Mouse (Mus musculus): ENCODE measurements around the gene 4930432M17Rik.

The 4930432M17Rik gene

DNA sequence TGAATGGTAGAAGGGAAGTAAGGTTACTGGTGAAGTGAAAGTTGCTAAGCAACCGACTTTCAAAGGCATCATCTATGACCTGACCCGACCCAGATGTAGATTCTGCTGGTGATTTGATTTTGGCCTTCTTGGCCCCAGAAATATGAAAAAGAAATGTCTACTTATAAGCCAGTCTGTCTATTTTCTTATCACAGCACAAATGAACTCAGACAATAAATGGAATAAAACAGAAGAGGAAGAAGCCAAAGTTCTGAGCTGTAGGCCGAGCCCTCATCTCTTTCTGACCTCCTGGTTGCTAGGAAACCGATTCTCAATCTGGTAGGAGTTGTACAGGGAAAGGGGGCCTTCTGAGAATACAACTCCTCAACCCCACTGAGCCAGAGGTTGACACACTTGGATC, at the start of gene 4930432M17Rik:
Gene 4930432M17Rik (plus strand): TSS at position 301 of the 400 bp plus-strand sequence.
- DNase-seq (ENCODE audit: low spot score) = no peak

DNA sequence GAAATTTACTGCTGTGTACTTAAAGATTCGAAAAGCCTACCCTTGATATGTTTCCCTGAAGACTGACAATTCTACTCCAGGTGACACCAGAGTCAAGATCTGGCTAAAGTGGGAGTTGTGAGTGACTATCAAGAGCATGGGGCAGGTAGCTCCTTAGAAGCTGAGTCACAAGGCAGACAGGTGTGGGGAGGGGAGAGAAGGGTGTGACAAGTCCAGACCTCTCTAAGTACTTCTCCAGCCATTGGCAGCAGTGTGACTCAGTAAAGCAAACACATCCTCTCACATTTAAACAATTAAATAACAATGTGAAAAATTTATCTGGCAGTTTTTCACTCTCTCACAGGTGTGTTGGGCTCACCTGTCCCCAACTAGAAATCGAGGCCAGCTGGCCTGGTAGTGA, 44.9 kb upstream of the 4930432M17Rik start:
- DNase-seq (ENCODE audit: low spot score) = no peak

DNA sequence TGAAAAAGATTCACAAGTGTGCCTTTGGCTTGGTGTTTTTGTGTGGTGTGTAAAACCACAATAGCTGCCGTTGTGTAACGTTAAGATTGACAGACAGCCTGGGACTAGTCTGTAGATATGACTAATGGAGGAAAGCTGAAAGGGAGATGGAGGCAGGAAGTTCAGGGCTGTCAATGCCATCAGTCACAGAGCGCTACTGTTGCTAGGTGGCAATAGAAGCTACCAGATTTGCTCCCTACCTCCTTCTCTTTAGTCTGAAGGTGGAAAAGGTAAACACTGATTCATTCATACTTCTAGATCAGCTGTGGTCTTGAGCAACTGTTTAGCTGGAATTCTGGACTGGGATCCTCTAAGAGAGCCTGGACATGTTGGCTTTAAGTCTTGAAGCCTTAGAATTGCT, 44.3 kb upstream of the 4930432M17Rik start:
- no peak for DNase-seq (ENCODE audit: low spot score)

DNA sequence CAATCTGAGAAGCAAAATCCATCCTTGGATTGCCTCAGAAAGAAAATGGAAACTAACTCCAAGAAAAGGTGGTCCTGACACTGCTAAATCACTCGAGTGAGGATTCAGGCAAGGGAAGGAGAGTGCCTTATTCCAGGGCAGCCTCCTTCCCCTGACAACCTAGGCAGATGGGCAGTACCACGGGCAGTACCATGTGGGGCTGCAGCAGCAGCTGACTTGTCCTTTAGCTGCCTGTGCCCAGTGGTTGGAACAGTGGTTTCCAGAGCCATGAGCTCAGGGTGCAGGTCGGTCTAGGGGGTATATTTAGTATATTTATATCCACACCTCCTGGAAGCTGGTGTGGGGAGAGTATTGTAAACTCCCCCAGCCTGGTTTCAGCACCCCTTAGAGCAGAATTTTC, 42.3 kb upstream of the 4930432M17Rik start:
- DNase-seq (ENCODE audit: low spot score) = no peak

DNA sequence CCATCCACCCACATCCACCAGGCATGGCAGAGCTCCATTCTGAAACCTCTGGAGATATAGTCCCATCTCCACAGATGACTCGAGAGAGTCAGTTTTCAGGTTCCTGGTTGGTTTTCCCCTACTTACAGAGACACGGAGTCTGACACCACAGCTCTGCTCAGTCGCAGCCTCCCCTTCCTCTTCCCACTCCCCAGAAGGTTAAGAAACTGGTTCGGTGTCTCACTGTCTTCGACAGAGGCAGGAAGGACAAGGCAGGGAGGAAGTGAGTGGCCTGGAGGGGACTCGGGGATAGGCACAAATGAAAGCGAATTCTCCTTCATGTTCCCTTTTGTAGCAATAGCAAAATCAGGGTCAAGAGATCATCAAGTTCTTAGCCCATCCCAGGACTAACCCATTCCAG, 39.9 kb upstream of the 4930432M17Rik start:
- DNase-seq (ENCODE audit: low spot score) = no peak

DNA sequence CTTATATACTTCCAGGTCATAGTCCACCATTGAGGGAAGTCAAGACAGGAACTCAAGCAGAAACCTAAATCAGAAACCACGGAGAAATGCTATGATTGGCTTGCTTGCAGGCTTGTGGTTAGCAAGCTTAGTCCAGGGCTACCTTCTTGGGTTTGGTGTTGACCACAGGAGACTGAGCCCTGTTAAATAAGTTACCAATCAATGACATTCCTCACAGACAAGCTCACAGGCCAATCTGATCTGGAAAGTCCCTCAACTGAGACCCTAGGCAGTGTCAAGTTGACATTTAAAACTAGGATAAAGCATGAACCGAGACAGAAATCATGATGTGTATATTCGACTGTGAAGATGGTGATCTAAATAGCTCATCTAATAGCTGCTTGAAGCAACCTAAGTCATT, 35.6 kb upstream of the 4930432M17Rik start:
- no peak for DNase-seq (ENCODE audit: low spot score)

DNA sequence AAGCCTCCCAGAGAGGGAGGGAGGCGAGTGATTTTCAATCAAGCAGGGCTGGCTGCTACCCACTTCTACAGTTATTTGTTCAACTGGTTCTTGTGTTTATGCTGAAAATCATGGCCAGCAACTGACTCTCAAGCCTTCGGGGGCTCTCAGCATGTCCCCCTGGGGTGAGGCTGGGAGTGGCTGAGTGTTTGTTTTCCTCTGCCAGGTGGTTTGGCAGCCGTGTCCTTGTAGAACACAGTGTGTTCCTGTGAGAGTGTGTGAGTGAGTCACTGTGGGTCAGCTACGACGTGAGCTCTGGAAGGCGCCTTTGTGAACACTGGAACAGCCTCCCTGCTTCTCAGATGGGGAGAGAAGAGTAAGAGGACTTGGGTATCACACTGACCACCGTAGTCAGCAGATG, 35.1 kb upstream of the 4930432M17Rik start:
- no peak for DNase-seq (ENCODE audit: low spot score)

DNA sequence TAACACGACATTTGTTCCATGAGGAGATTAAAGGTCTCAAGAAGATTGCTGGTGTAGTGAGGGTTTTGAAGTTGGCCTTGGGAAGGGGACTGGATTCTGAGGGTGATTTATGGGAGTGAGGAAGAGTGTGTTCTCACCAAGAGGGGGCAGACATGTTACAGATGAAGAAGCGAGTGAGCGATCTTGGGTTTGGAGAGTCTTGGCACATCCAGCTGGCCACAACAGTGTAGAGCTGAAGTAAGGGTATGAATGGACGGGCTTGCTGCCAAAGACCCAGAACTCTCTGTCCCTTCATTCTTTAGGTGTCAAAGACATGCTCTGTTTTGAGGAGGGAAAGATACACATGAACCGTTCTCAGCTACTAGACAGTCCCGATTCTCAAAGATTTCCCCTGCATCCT, 34.2 kb upstream of the 4930432M17Rik start:
- no peak for DNase-seq (ENCODE audit: low spot score)

DNA sequence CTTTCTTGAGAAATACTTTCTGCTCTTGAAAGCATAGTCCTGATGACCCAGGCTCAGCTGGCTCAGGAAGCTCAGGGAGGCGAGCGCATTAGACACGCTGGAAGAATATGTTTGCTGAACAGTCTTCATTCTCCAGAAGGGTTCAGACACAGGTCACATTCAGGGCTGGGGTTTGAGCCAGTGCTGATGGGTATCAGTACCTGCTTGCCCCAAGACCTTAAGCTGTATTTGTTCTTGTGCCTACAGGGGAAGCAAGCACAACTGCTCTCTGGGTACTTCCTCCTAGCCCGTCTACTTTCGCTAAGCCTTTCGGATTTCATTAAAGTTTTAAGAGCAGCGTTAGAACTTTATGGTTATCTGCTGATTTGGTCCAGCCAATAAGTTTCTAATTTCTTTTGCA, 33.8 kb upstream of the 4930432M17Rik start:
- no peak for DNase-seq (ENCODE audit: low spot score)

DNA sequence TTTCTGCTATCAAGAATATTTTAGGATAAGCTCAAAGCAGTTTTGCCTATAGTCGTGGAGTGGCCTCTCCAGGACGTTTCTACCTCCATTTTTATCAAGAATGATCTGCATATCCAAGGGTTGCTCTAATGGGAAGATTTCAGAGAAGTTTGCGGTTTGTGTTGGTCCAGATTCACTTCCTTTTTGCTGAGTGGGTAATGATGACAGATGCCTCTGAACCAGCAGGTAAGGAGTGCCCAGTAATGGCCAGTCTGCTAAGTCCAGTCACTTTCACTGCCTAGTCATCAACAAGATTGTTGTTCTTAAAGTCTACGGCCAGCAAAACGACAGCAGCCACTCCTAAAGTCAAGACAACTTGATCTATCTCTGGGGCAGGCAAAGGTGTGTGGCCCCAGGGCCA, 32.8 kb upstream of the 4930432M17Rik start:
- no peak for DNase-seq (ENCODE audit: low spot score)

DNA sequence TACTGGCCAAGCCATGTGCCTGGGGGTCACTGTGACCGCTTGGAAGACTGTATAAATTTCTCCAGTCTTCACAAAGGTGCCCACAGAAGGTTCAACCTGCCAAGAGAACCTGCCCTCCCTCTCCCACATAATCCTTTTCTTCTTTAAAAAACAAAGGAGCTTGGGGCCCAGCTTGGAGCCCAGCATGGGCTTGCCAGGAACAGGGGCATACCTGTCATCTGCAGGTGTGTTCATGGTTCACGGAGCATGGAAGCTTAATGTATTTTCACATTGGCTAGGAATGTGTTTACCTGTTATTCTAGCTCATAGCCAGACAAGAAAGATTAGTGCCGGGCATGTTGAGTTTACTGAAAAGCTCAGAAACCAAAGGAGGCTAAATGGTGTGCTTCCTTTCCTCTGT, 32.3 kb upstream of the 4930432M17Rik start:
- DNase-seq (ENCODE audit: low spot score) = no peak

DNA sequence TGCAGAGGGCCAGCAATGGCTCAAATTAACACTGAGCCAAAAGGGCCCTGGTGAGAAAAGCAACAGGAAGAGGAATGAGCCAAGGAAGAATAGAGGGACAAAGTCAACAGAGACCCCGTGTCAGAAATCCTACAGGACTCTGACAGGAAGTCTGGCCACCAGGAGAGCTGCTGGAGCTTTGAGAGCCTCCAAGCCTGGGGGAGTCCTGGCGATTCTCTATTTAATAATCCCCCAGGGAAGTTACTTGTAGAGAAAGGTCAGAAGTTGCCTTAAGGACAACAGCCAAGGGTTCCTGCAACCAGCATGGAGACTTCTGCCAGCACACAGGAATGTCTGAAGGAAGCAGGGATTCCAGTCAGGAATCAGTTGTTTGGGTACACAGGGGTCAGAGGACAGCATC, 30.0 kb upstream of the 4930432M17Rik start:
- no peak for DNase-seq (ENCODE audit: low spot score)

DNA sequence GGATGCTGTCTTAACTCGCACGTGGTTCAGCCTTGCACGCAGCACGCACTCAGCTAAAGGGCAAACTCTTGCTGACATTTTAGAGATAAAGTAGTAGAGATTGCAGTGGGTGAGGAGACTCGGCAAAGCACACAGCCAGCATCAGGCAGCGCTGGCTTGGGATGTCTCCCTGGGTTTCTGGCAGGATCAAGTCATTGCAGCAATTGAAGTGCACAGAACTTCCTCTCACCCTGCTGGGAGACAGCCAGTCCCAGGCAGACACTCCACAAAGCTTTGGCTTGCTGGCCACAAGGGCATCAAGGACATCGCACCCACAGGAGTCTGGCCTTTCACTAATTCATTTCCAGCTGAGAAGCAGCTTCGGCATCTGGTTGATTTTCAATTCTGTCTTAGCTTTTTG, 27.3 kb upstream of the 4930432M17Rik start:
- no peak for DNase-seq (ENCODE audit: low spot score)

DNA sequence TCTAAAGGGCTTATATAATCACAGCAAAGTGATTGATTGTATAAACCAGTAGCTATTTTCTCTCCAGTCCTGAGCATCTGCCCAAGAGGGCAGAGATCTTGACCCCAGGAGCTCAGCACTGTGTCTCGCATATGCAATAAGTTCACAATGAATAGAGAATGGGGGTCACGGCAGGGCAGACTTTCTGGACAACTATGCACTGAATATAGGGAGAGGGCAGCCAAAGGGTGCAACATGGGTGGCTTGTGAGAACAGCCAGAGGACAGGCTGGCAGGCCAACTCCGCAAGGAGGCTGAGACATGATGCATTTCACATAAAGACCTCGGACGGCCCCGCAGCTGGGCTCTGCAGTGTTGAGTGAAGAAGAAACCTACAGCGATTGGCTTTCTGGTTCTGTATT, 25.1 kb upstream of the 4930432M17Rik start:
- DNase-seq (ENCODE audit: low spot score) = no peak

DNA sequence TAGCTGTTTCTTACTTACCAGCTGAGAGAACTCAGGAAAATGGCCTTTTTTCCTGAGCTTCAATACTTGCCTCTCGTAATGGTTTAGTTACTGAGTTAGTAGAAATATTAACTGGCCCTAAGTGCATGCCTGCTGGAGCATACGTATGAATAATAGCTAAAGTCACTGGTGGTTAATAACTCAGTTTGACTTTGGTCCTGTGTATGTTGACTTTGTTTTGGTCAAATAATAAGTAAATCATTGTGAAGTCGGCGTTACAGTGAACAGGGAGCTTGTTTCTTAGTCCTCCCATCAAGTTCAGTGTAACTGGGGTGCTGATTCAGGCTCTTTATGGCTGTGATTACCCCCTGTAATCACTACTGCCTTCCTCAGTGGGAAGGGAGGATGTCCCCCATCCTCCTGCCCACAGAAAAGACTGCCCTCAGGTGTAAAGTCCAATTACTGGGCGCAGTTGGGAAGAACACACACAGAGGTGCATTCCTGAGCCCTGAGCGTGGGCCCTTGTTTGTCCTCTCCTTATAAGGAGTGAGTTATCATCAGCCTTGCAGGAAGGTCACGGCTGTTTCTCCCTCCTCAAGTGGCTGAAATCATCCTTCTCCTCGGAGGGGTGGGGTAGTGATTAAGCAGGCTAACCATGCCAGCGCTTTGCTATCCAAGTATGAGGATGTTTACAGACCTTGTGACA, 24.1 kb upstream of the 4930432M17Rik start:
- no peak for DNase-seq (ENCODE audit: low spot score)

DNA sequence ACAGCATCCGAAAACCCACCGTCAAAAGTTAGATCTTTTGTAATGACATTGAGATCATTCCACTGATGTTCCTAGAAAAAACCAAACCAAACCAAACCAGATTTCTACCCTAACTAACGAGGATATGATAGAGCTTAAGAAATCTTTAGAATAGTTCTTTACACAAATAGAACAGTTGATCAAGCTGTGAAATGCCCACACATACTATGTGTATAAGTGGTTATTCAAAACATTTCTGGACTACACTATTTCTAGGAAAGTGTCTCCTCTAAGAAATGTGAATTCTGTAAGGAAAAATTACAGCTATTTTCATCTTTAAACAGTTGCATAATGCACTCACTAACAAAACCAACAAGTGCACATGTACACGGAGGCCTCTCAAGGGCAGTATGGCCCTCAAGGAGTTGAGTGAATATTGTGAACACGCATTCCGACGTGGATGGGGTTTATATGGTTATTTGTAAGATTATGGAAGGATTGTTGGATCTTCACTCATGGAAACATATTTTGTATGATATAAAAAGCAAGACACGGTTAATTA, 22.3 kb upstream of the 4930432M17Rik start:
- DNase-seq (ENCODE audit: low spot score) = no peak

DNA sequence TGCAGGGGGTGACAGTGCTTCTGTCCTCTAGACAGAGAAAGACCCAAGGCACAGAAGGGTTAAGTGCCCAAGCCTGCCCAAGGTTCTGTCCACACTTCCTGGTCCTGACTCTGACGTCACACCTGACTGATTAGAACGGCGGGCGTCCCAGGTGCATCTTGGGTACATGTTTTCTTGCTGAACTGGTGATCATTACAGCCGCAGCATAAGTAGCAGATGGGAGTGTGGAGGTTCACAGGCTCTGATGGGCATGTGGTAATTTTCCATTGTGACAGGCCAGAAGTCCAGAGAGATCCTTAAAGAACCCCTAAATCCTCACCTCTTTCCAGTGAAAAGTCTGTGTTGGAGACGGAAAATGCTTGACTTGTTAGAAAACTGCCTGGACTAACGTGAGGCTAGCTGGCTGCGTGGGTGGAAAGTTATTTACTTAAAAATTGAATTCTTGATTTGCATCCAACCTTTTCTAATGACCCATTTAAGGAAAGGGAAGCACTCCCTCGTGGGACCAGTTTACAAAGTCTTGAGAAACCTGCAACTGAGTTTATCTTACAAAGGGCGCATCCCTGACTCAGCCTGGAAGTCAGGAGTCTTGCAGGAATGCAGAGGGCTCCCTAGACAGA, 20.4 kb upstream of the 4930432M17Rik start:
- no peak for DNase-seq (ENCODE audit: low spot score)

DNA sequence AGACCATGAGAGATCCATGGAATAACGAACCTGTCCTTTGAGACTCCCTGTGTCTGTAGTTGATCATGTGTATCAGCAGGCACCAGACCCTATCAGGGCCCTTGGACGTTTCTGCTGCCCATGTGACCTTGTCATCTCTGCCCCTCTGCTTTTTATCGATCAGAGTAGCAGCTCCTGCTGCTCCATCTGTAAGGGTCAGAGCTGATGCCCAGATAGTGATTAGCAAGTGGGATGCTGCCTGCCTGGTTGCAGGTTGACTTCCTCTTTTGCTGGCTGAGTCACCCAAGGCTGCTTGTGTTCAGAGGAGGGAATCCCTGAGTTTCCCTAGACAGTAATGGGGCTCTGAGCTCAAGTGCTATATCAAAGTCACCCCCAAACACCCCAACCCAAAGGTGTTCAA, 18.9 kb upstream of the 4930432M17Rik start:
- no peak for DNase-seq (ENCODE audit: low spot score)

DNA sequence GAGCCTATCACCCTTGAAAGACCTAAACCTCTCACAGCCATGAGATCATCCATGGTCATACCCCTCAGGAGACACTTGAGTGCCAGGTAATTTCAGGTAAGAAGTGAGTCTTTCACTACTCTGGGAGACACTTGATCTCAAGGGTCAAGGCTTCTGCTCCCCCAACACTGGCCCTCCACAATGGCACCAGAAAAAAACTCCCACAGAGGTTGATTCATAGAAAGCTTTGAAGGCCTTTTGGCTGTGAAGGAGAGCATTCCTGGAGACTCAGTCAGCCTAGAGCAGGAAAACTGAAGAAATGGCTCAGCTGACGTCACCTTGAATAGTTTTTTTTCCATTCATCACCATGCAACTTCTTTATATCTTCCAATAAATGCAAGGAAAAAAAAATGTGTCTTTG, 18.4 kb upstream of the 4930432M17Rik start:
- no peak for DNase-seq (ENCODE audit: low spot score)

DNA sequence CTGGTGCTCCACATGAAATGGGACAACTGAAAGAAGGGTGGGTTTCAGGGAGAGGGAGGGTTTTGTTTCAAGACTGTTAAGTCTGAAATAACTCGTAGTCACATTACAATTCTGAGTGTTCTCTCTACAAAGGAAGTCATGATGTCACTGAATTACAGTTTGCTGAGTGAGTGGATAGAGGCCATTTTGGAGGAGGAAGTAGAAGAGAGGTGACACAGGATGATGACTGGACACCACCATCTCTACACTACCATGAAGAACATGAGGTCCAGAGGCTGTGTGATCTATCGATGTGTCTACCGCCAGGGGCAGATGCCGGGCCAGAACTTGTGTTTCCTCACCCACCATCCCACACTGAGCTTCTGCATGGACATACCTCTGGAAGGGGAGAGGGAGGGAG, 13.6 kb upstream of the 4930432M17Rik start:
- DNase-seq (ENCODE audit: low spot score) = no peak

DNA sequence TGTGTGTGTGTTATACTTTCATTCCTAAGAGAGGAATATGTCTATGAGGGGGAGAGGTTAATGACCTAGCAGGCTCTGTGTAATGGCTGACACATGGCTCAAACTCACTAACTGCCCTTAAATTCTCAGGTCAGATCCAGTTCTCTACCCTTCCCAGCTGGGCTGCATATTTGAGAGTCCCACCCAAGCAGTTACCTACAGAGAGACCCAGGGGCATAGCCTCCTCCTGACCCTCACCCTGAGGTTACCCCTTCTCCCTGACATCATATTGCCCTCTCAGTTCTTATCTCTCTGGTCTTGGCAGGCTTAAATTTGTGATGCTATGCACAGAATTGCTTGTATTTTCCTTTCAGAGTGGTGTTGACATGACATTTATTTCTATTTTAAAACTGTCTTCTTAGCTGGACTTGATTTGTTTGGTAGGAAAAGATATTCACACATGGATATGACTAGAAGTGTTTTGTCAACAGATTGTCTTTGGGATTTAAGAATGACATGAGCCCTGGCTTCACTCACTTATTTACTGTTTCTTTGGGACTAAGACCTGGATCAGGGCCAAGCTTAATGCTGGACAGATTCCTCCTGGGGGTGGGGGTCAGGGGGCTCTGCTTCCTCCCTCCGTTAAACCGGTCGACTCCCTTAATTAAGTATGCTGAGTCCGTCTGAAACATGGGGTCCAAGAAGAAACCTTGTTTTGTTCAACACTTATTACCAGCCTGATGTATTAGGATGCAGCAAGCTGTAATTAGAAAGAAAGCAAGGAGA, 7.7 kb upstream of the 4930432M17Rik start:
- no peak for DNase-seq (ENCODE audit: low spot score)

DNA sequence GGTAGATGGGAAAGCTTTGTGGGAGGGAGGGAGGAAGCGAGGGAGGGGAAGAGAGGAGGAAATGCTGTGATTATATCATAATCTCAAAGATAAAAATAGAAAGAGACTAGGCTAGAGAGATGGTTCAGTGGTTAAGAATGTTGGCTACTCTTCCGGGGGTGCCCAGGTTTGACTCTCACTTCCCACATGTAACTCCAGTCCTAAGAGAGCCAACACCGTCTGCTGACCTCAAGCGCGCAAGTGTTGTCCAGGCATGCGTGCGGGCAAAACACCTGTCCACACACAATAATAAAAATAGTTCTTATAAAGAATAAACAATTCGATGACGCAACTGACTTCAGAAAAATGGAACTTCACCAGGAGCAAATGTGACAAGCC, 7.1 kb upstream of the 4930432M17Rik start:
- DNase-seq (ENCODE audit: low spot score) = no peak

DNA sequence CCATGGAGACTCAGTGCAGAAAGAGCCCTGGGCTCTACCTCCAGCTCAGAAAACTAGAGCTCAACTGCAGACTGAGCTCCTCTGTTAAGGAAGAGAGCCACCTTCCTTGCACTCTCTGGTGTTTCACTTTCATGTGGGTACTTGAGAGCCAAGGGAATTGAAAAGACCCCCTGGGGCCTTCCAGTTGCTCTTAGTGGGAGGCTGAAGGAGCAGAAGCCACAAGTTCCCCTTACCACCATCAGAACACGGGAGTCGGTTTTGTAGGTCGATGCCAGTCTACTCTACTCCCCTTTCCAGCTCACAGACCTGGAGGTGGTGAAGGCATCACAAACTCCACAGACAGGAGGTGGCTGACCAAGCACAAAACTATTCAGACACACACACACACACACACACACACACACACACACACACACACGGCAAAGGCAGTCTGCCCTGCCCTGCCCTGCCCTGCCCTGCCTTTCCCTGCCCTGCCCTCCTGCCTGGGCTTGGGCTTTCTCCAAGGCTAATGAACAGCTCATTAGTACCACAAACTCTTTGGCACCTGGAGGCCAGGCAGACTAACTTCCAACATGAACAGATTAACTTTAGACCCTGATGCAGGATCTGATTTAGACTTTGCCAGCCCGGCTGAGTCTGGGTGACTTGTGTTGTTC, 1.7 kb downstream of the 4930432M17Rik start:
- DNase-seq (ENCODE audit: low spot score) = no peak

Data from ovary, postnatal 14 days (tissue).